Mouse (Mus musculus): ENCODE measurements around the gene Bmp2k.

Bmp2k gene

GRCm38 (mm10) chr5:96972474-96973130 lies 24.9 kb upstream of the Bmp2k start:
- no peak for DNase-seq

- no peak for DNase-seq
These were observed 23.8 kb upstream of the Bmp2k start for GRCm38 (mm10) chr5:96973714-96974113.

- no peak for DNase-seq
These were observed 22.8 kb upstream of the Bmp2k start for GRCm38 (mm10) chr5:96974661-96975060.

DNA sequence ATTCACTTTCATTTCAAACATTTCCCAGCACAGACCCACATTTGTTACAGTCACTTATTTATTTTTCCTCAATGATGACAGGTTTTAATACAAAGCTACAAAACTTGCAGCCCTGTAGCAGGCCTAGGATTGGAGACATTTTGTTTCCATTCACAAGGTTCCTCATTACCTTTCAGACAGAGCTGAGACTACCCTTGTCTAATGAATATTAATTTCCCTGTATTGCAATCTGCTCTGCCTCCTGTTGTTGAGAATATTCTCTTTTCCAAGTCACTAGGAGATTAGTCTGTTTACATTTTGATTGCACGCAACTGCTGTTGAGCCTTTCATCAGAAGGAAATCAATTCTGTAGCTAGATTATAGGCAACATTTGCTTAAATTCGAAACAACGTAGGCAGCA lies 22.4 kb upstream of the Bmp2k start:
- DNase-seq: no peak

- no peak for DNase-seq
These were observed 21.3 kb upstream of the Bmp2k start for GRCm38 (mm10) chr5:96976150-96976549.

GRCm38 (mm10) chr5:96979296-96980007 lies 18.0 kb upstream of the Bmp2k start:
- no peak for DNase-seq

GRCm38 (mm10) chr5:96980008-96980634 lies 17.4 kb upstream of the Bmp2k start:
- DNase-seq: no peak

GRCm38 (mm10) chr5:96981987-96982386 lies 15.5 kb upstream of the Bmp2k start:
- DNase-seq: no peak

DNA sequence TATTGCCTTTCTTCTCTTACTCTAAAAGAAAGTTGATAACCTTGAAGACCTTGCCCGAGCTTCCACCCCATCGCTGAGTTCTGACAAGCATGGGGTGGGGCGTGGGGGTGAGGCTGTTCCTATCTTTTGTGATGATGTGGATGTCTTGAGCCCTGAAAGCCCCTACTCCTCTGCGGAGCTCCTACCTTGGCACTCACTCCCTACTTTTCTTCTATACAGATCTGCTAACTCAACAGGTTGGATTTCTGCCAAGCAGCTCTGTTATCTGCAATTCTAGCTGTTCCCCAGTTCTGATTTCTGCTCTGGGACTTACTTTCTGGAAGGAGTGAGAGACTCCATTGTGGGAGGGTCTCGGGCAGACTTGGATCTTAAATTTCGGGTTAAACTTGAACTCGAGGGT lies 14.3 kb upstream of the Bmp2k start:
- DNase-seq: no peak

GRCm38 (mm10) chr5:96986850-96987249 lies 10.6 kb upstream of the Bmp2k start:
- DNase-seq: no peak

DNA sequence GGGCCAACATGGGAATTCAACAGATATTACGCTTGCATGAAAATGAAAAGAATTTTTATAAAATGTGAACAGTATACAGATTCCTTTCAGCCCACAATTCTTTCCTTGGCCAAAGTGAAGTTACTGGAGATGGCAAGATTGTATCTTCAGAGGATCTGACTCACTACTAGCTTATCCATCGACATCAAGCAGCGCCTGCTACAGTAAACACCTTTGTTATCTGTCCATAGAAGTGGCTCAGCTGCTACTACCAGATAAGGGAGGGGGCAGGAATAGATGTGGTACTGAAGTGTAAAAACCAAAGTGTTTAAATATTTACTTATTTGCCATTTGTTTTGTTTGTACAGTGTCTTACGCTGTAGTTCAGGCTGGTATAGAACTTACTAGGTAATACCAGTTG lies 8.6 kb upstream of the Bmp2k start:
- DNase-seq: no peak

GRCm38 (mm10) chr5:96991156-96991555 lies 6.3 kb upstream of the Bmp2k start:
- no peak for DNase-seq

DNA sequence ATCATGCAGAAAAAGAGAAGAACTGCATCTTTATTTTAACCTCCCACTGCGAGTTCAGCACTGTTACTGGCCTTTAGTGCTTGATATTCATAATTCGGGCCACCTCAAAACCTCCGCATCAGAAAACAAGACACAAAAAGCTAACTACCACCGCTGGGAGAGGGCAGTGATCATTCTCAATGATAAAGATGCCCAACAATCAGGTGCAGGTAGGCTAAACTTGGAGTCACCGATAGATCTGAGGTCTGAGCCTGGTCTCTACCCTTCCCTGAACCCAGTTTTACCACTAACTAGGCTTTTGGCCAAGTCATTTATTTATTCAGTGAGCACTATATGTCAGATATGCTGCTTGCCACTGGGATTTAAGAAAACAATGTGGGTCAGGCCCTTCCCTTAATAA lies 4.8 kb upstream of the Bmp2k start:
- DNase-seq: no peak

GRCm38 (mm10) chr5:96993057-96993456 lies 4.4 kb upstream of the Bmp2k start:
- no peak for DNase-seq

DNA sequence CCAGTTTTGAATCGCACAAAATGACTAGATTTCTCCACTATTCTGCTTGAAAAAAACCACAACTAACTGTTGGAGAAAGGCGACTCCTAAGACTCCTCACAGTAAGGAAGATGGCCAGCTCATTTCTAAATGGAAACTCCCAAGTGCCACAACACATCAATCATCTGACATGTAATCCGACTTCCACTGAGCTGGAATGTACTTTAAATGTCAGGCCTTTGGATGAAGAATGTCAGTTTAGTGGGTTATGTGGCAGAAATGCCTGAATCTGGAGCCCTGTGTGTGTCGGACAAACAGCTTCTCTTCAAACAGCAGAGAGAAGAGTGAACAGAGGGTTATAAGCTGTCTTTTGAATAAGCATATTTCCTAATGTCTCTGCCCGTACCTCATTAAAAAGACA lies 1.7 kb upstream of the Bmp2k start:
- DNase-seq: no peak

DNA sequence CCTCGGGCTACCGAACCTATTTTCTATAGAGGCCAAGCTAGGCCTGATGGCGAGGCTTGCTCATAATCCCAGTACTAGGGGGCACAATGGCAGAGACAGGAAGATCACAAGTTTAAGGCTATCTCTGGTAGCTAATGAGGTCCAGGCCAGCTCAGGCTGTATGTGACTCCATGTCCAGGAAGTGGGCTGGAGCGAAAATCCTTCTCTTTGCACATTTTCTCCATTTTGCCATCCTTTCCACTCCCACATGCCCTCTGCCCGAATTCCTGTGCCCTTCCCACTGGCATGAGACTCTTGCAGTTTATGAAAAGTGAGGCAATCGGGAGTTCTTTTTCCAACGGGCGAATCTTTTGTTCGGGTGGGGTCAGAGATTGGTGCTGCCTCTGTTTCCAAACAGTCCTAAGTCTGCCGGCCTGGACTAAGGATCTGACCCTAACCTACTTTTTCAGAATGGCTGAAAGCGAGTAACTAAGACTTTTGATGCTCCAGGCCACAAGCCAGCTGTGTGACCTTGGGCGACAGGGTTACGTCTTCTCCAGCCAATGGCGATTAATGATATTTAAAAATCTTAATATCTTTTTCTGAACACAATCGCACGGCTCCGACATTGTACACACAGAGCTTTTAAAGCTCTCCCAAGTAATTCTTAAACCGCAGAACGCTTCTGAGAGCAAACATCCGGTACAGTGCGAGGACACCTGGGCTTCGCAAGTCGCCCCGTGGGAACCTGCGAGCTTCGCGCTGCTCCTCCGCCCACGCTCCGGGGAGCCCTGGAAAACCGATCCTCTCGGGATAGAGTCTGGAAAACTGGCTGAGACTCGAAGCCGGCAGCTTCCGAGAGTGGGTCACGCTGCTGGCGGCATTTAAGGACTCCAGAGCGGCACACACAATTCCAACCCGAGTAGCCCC lies 834 bp upstream of the Bmp2k start:
- DNase-seq: no peak

DNA sequence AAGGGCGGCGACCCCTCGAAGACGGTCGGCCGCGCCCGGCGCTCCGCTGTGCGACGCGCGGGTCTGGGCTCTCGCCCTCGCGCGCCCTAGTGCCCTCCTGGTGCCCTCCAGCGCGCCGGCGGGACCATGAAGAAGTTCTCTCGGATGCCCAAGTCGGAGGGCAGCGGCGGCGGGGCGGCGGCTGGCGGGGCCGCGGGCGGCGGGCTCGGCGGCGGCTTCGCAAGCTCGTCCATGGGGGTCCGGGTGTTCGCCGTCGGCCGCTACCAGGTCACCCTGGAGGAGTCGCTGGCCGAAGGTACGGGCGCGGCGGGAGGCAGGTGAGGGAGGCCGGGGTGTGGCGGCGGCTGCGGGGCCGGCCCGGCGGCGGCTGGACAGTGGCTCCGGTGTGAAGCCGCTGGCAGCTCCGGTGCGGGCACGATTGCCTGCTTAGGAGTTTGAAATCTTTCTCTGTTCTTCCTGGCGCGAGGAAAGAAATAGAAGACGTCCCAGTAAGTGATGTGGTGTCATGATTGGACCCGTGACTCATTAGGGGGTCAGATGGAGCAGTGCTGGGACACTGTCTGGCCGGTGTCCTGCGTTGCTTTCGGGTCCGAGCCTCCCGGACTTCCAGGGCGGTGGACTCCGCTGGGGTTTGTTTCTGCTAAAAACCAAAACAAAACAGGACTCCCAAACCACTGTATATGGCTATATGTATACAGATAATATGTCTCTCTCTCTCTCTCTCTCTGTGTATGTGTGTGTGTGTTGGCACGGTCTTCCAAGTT lies 495 bp downstream of the Bmp2k start:
- DNase-seq: peak; percentile 62

DNA sequence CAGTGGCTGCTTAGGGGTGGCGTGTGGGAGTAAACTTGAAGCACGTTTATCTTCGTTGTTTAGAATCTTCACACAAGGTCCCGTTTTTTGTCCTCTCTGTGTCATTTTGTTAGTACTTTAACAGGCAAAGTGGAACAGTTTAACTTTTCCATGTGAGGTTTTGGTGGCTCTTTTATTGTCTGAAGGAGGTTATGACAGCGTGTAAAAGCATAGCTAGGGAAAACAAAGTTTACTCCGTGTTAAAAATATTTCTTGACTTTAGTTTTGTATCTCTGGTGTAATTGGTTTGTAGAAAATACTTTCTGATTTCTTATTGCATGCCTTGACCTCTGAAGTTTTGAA lies 1.0 kb downstream of the Bmp2k start:
- no peak for DNase-seq

DNA sequence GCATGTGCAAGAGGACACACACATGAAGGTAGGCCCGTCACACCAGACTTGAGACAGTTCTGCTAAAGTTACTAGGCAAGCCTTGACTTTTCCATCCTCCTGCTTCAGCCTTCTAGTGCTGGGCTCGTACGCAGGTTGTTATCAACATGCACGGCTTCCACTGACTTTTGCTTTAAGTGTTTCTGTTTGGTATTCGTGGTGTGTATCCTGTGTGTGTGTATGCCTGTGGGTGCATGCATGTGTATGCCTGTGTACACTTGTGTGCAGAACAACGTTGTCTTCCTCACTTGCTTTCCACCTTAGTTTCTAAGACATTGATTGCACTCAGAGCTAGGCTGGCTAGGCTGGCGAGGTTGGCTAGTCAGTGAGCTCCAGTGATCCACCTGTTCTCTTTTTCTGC lies 2.1 kb downstream of the Bmp2k start:
- no peak for DNase-seq

- DNase-seq: no peak
These were observed 3.0 kb downstream of the Bmp2k start for GRCm38 (mm10) chr5:97000524-97000923.

DNA sequence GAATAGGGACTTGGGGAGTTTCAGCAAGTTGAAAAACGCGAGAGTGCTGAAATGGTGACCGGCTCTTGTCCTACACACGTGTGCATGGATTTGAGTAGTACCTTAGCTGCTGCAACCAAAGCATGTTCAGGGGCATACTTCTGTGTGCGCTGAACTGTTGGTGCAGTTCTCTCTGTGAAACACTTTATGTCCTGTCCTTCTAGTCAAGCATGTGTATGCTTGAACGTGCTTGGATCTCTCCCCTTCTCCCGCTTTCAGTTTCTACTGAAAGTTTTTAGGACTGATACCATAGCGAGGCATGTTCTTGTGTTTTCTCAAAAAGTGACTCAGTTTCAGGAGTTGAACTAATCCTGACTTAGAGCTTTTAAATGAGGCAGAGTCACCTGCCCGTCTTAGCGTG lies 3.7 kb downstream of the Bmp2k start:
- DNase-seq: no peak

DNA sequence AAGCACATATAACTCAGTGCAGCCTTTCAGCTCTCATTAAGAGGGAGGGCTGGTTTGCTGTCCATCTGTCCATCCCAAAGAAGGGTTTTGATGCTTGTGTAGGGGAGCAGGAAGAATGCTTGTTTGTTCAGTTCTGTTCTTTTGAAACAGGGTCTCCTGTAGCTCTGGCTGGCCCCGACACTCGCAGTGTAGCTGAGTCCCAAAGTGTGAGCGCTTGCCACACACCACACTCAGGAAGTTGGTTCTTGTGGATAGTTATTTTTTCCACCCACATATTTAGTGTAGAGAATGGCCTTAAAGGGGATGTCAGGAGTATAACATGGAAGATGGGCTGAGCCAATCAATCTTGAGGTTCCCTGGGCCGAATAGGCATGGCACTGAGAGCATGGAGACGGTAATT lies 4.1 kb downstream of the Bmp2k start:
- DNase-seq: no peak

DNA sequence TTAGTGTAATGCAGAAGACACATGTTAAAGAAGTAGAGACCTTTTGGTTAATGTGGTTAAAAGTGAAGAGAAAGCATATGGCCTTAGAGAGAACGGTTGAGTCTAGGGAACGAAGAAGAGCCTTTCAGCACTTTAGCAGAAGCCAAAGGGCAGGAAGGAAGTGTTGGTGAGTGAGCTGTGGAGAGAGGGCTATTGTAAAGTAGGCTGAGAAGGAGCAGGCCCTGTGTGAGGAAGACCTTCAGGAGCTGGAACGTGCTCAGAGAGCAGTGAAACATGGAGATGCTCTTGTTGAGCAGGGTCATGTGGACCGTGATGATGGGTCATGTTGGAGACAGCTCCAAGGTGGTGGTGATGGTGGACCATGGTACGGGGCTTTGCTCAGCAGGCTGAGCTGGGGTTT lies 4.8 kb downstream of the Bmp2k start:
- DNase-seq: no peak

Measured in lung, postnatal 10 days (tissue).